Mouse (Mus musculus) kidney, embryonic 15.5 days (tissue): ENCODE measurements around the gene Hspb6. TPM values are rescaled to one million over a fixed set of nuclear protein-coding genes. Genes with fewer than 3 reads are reported as not detected.

Source experiments
- ATAC-seq: fragments of 200-750 bp; cut with Nextera tagmentation; replicated peaks from 2 replicates; pipeline ENCODE4 v1.8.0; 2017; ENCODE audit warnings: moderate TSS enrichment; ENCODE audit not compliant: low FRiP score
- H3K27ac ChIP-seq: fragments of 300-500 bp; sonication (generic); 2 replicates; pipeline ENCODE4 v1.5.1; 2015; ENCODE audit warnings: mild to moderate bottlenecking, inconsistent platforms
- H3K27me3 ChIP-seq: fragments of 300-500 bp; sonication (generic); 2 replicates; pipeline ENCODE4 v1.6.1; 2015; ENCODE audit warnings: inconsistent platforms
- H3K36me3 ChIP-seq: fragments of 300-500 bp; sonication (generic); 2 replicates; pipeline ENCODE4 v1.6.1; 2015; ENCODE audit warnings: inconsistent platforms
- H3K4me1 ChIP-seq: fragments of 300-500 bp; sonication (generic); 2 replicates; pipeline ENCODE4 v1.6.1; 2015; ENCODE audit warnings: inconsistent platforms
- H3K4me2 ChIP-seq: fragments of 300-500 bp; sonication (generic); 2 replicates; pipeline ENCODE4 v1.6.1; 2015; ENCODE audit warnings: moderate library complexity, mild to moderate bottlenecking, inconsistent platforms
- H3K4me3 ChIP-seq: fragments of 300-500 bp; sonication (generic); replicated peaks from 2 replicates; pipeline ENCODE4 v1.5.1; 2015; ENCODE audit warnings: mild to moderate bottlenecking, inconsistent platforms
- H3K9ac ChIP-seq: fragments of 300-500 bp; sonication (generic); 2 replicates; pipeline ENCODE4 v1.6.1; 2015; ENCODE audit warnings: mild to moderate bottlenecking, inconsistent platforms
- H3K9me3 ChIP-seq: fragments of 300-500 bp; sonication (generic); replicated peaks from 2 replicates; pipeline ENCODE4 v1.6.1; 2016; ENCODE audit warnings: inconsistent platforms
- WGBS: fragments of 180-500 bp; shearing (Covaris S2); methylation state at CpG from one replicate; pipeline ENCODE4 v1.1.7; 2015; ENCODE audit warnings: mixed read lengths; 5-methylcytosine and 5-hydroxymethylcytosine counted together
- polyA plus RNA-seq: library from polyadenylated mRNA; unstranded; fragments of >200 nt; fragmentation: Nextera tagmentation; extraction: Ambion mirVana; gene quantifications from 2 replicates; pipeline ENCODE4 v1.2.1, GENCODE M21; 2015

The Hspb6 gene
- polyA plus RNA-seq, 1 experiment from 2014 or later = 20.1 TPM

- H3K27me3 ChIP-seq = 0 out of 2 replicates have a peak, but pooled peaks cover 3% of the 10 kb centered on the region
- peaks cover 26% of the 10 kb centered on the region for H3K4me1 ChIP-seq
- peak overlapping the region; percentile 97 for H3K9ac ChIP-seq
- peaks cover 20% of the 10 kb centered on the region for H3K36me3 ChIP-seq
- peak; percentile 72 for ATAC-seq
- no peaks in the 10 kb centered on the region for H3K9me3 ChIP-seq
- peak overlapping the region; percentile 90 for H3K4me2 ChIP-seq
- H3K4me3 ChIP-seq = peak overlapping the region; percentile 72
- 25% methylated on average over 40 of the region's 40 CpGs for WGBS
- peak overlapping the region; percentile 94 for H3K27ac ChIP-seq
These were observed 37.7 kb downstream of the Hspb6 start for GRCm38 (mm10) chr7:30589435-30590301.

GRCm38 (mm10) chr7:30590927-30591604 lies 39.1 kb downstream of the Hspb6 start:
- H3K27ac ChIP-seq = no peak overlapping the region
- H3K9me3 ChIP-seq = no peaks in the 10 kb centered on the region
- H3K4me3 ChIP-seq = no peak overlapping the region
- peaks cover 6% of the 10 kb centered on the region for H3K36me3 ChIP-seq
- H3K4me1 ChIP-seq = peaks cover 26% of the 10 kb centered on the region
- H3K27me3 ChIP-seq = 0 out of 2 replicates have a peak, but pooled peaks cover 3% of the 10 kb centered on the region
- H3K9ac ChIP-seq = no peak overlapping the region; the same call in 1 of the 2 replicates
- ATAC-seq = no peak
- 89% methylated on average over 9 of the region's 9 CpGs for WGBS
- no peak overlapping the region for H3K4me2 ChIP-seq

- H3K27ac ChIP-seq = no peak overlapping the region
- H3K9me3 ChIP-seq = no peaks in the 10 kb centered on the region
- peaks cover 1% of the 10 kb centered on the region for H3K36me3 ChIP-seq
- no peak overlapping the region for H3K4me2 ChIP-seq
- WGBS = 61% methylated on average over 4 of the region's 4 CpGs
- H3K27me3 ChIP-seq = 0 out of 2 replicates have a peak, but pooled peaks cover 3% of the 10 kb centered on the region
- no peak overlapping the region for H3K4me3 ChIP-seq
- H3K9ac ChIP-seq = no peak overlapping the region
- no peak for ATAC-seq
- H3K4me1 ChIP-seq = peaks cover 23% of the 10 kb centered on the region
These were observed 39.6 kb downstream of the Hspb6 start for GRCm38 (mm10) chr7:30591605-30591951.

GRCm38 (mm10) chr7:30592772-30593423 lies 40.9 kb downstream of the Hspb6 start:
- Histone ChIP-seq H3K27ac (no peak overlapping the region), H3K9me3 (no peaks in the 10 kb centered on the region), H3K4me2 (no peak overlapping the region), H3K9ac (no peak overlapping the region), H3K4me3 (no peak overlapping the region), H3K4me1 (peaks cover 11% of the 10 kb centered on the region), H3K36me3 (no peaks in the 10 kb centered on the region), H3K27me3 (0 out of 2 replicates have a peak, but pooled peaks cover 3% of the 10 kb centered on the region)
- ATAC-seq = no peak
- WGBS = 48% methylated on average over 5 of the region's 5 CpGs

GRCm38 (mm10) chr7:30593579-30594509 lies 41.9 kb downstream of the Hspb6 start:
- H3K9ac ChIP-seq = no peak overlapping the region
- ATAC-seq = no peak
- H3K36me3 ChIP-seq = no peaks in the 10 kb centered on the region
- WGBS = 82% methylated on average over 10 of the region's 10 CpGs
- no peaks in the 10 kb centered on the region for H3K9me3 ChIP-seq
- H3K4me3 ChIP-seq = no peak overlapping the region
- H3K4me2 ChIP-seq = no peak overlapping the region
- H3K27ac ChIP-seq = no peak overlapping the region
- 0 out of 2 replicates have a peak, but pooled peaks cover 3% of the 10 kb centered on the region for H3K27me3 ChIP-seq
- H3K4me1 ChIP-seq = peaks cover 11% of the 10 kb centered on the region

- peaks cover 12% of the 10 kb centered on the region for H3K4me1 ChIP-seq
- no peak overlapping the region for H3K9ac ChIP-seq
- WGBS = 61% methylated on average over 4 of the region's 4 CpGs
- H3K27ac ChIP-seq = no peak overlapping the region
- H3K4me2 ChIP-seq = no peak overlapping the region
- H3K4me3 ChIP-seq = no peak overlapping the region
- H3K9me3 ChIP-seq = no peaks in the 10 kb centered on the region
- no peaks in the 10 kb centered on the region for H3K36me3 ChIP-seq
- no peak for ATAC-seq
- 0 out of 2 replicates have a peak, but pooled peaks cover 3% of the 10 kb centered on the region for H3K27me3 ChIP-seq
These were observed 42.6 kb downstream of the Hspb6 start for GRCm38 (mm10) chr7:30594510-30595024.

GRCm38 (mm10) chr7:30596093-30596492 lies 44.1 kb downstream of the Hspb6 start:
- no peak for ATAC-seq
- H3K9ac ChIP-seq = no peak overlapping the region
- no peaks in the 10 kb centered on the region for H3K36me3 ChIP-seq
- no peaks in the 10 kb centered on the region for H3K9me3 ChIP-seq
- WGBS = 86% methylated on average over 5 of the region's 5 CpGs
- peaks cover 14% of the 10 kb centered on the region for H3K4me1 ChIP-seq
- H3K27ac ChIP-seq = no peak overlapping the region
- no peak overlapping the region for H3K4me2 ChIP-seq
- 0 out of 2 replicates have a peak, but pooled peaks cover 3% of the 10 kb centered on the region for H3K27me3 ChIP-seq
- H3K4me3 ChIP-seq = no peak overlapping the region

- no peaks in the 10 kb centered on the region for H3K36me3 ChIP-seq
- no peak overlapping the region for H3K4me3 ChIP-seq
- H3K27me3 ChIP-seq = 0 out of 2 replicates have a peak, but pooled peaks cover 3% of the 10 kb centered on the region
- ATAC-seq = no peak
- 81% methylated on average over 5 of the region's 5 CpGs for WGBS
- H3K27ac ChIP-seq = no peak overlapping the region
- no peak overlapping the region for H3K9ac ChIP-seq
- H3K4me2 ChIP-seq = no peak overlapping the region
- H3K4me1 ChIP-seq = peaks cover 14% of the 10 kb centered on the region
- H3K9me3 ChIP-seq = no peaks in the 10 kb centered on the region
These were observed 44.8 kb downstream of the Hspb6 start for GRCm38 (mm10) chr7:30596811-30597210.

- peak within 1 kb of the TSS; percentile 67 for H3K27ac ChIP-seq
These were observed 46.8 kb downstream of the Hspb6 start, which contains the start of gene Zbtb32 for GRCm38 (mm10) chr7:30598786-30599185. Zbtb32 (minus strand) TSS chr7:30598909.

GRCm38 (mm10) chr7:30599933-30600353 lies 48.0 kb downstream of the Hspb6 start:
- Histone ChIP-seq H3K4me2 (peak overlapping the region; percentile 27; the same call in 1 of the 2 replicates), H3K4me3 (no peak overlapping the region), H3K9me3 (no peaks in the 10 kb centered on the region), H3K4me1 (peaks cover 38% of the 10 kb centered on the region), H3K27ac (peak overlapping the region; percentile 67), H3K36me3 (no peaks in the 10 kb centered on the region), H3K27me3 (no peaks in the 10 kb centered on the region), H3K9ac (no peak overlapping the region)
- peak; percentile 93 for ATAC-seq
- WGBS = under 1% methylated on average over 16 of the region's 16 CpGs

More at GRCm38 (mm10) chr7:30598786-30599185, 46.8 kb downstream of the Hspb6 start, which contains the start of gene Zbtb32:
- Histone ChIP-seq H3K4me3 (no peak within 1 kb of the TSS), H3K36me3 (no peaks in the 10 kb centered on the region), H3K9ac (no peak within 1 kb of the TSS), H3K9me3 (no peaks in the 10 kb centered on the region), H3K4me1 (peaks cover 29% of the 10 kb centered on the region), H3K4me2 (peak within 1 kb of the TSS; percentile 27; the same call in 1 of the 2 replicates), H3K27me3 (0 out of 2 replicates have a peak, but pooled peaks cover 3% of the 10 kb centered on the region)
- 95% methylated on average over 12 of the region's 12 CpGs for WGBS
- no peak for ATAC-seq
